Mouse (Mus musculus): ENCODE results near the gene Flii. TPM values are rescaled to one million over a fixed set of nuclear protein-coding genes. Genes with fewer than 3 reads are reported as not detected.
A peak's percentile ranks its signal among the peaks of the same experiment; 100 is the strongest.

Flii gene
- total RNA-seq, 2 experiments from 2014 or later = 128 to 129 TPM

DNA sequence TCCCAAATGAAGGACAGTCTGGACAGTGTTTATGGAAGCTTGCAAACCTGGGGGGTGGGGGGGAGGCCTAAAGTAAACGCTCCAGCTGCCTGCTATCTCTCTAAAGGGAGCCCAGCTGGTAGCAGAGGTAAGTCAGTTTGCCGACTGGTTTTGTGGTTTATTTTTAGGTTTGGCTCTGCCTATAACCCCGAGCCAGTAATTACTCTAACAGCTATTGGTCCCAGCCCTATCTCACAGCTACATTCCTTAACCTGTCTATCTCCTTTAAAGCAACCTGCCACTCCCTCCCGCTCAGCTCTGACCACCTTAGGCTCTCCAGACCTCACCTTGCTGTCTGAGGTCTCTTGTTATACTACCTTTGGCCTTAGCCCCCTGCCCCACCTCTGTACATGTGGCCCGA is 7.8 kb downstream of the Flii start:
- DNase-seq (ENCODE audit: low spot score in 2 of 2) = no peak

DNA sequence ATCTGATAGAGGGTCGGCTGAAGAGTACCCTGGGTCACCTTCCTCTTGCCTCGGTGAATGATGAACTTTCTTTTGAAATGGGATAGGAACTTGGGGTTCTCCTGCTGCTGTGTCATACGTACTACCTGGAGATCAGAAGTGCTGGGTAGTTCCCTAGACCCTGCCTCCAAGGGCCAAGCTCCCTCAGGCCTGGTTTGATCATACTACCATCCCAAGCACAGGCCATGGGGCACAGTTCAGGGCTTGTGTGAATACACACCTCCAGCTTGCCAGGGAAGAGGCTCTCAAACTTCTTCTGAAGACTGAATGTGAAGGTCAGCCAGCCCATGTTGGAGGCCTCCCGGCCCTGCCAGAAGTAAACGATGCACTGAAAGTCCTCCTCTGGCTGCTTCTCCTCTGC is 11.2 kb downstream of the Flii start:
- DNase-seq (ENCODE audit: low spot score in 2 of 2) = no peak

DNA sequence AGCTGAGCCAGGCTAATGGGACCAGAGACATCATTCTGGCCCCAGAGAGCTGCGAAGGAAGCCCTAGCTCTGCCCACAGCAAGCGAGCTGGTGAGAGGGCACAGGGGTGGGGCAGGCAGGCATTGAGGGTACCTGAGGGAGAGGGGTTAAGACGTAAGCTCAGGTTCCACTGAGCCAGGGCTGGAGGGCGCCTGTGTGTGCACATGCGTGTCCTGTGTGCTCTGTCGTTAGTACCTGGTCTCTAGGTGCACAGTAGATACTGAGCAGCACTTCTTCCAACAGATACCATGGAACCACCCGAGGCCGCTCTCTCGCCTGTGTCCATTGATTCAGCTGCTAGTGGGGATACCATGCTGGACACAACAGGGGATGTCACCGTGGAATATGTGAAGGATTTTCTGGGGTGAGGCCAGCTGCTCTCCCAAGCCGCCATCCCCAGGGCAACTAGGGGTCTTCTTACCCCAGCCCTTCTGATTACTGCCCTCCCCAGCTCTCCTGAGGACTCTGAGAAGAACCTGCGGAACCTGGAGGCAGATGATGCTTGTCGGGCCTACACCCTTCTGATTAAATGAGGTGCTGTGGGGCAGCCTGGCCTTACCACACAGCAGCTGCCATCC is 14.3 kb downstream of the Flii start:
- no peak for DNase-seq (ENCODE audit: low spot score in 2 of 2)

DNA sequence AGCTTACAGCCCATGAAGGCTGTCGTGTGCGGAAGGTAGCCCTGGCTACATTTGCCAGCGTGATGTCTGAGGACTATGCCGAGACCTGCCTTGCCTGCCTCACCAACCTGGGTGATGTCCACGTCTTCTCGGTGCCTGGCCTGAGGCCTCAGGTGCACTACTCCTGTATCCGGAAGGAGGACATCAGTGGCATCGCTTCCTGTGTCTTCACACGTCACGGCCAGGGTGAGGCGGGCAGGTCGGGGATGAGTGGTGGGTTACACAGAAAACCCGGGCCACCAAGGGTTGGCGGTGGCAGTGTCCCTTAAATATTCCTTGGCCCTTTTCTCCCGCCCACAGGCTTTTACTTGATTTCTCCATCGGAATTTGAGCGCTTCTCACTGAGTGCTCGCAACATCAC is 15.0 kb downstream of the Flii start:
- no peak for DNase-seq (ENCODE audit: low spot score in 2 of 2)

DNA sequence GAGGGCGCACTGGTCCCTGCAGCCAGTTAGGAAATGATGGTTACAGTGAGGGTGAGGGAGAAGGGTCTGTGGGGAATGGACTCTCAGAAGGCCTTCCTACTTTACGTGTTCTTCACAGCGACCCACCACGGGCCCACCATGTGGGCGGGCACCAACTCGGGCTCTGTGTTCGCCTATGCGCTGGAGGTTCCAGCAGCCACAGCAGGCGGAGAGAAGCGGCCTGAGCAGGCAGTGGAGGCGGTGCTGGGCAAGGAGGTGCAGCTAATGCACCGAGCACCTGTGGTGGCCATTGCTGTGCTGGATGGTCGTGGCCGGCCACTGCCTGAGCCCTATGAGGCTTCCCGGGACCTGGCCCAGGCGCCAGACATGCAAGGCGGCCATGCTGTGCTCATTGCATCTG is 15.8 kb downstream of the Flii start:
- DNase-seq (ENCODE audit: low spot score in 2 of 2) = no peak

DNA sequence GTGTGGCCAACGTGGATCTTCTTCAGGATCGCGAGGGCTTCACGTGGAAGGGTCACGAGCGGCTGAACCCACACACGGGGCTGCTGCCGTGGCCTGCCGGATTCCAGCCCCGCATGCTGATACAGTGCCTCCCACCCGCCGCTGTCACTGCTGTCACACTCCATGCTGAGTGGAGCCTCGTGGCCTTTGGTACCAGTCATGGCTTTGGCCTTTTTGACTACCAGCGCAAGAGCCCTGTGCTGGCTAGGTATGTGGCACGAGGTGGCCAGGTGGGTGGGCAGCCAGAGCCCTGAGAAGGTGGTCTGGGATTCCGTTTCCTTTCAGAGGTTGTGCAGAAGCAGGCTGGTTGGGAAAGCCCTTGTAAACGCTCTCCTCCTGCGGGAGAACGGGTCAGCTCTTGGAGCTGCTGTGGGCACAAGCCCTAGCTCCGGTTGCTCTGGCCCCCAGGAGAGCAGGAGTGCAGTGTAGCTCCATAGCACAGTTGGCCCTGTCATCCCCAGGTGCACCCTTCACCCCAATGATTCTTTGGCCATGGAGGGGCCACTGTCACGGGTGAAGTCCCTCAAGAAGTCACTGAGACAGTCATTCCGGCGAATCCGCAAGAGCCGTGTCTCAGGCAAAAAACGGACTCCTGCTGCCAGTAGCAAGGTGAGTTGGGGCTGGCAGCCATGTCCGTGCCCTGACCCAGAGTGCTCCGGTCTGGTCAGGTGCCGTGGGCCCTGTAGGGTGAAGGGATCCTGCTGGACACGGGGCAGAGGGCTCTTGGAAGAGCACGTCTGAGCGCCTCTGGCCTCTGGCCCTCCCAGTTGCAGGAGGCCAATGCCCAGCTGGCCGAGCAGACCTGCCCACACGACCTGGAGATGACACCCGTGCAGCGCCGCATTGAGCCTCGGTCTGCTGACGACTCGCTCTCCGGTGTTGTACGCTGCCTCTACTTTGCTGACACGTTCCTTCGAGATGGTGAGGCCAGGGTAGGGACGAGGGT is 17.3 kb downstream of the Flii start:
- no peak for DNase-seq (ENCODE audit: low spot score in 2 of 2)

DNA sequence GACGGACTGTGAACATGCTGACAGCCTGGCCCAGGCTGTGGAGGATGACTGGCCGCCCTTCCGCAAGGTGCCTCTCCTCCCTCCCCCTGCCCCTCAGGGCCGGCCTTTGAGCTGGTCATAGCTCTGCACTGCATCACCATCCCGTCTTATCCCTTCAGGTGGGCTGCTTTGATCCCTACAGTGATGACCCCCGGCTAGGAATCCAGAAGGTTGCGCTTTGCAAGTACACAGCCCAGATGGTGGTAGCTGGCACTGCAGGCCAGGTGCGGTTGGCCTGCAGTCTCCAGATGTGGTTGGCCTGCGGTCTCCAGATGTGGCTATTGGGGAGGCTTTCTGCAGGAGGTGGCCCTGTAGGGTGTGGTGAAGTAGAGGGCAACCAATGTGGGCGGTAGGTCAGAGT is 18.4 kb downstream of the Flii start:
- DNase-seq (ENCODE audit: low spot score in 2 of 2) = no peak

DNA sequence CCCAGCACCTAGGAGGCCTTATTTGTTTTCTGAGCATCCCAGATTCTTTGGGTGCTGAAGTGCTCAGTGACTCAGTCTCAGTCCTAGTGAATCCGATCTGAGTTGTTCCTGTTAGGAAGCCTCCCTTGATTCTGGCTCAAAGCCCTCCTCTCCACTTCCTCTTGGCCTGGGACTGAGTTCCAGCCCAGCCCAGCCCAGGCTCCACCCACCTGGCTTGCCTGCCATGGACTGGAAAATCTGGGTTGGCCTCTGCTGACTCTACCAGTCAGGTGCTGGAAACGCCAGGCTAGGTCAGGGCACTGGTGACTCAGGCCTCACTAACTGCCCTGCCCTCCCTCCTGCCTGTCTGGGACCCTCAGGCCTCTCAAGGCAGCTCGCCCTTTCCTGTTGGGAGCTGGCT is 19.4 kb downstream of the Flii start:
- DNase-seq (ENCODE audit: low spot score in 2 of 2) = no peak

DNA sequence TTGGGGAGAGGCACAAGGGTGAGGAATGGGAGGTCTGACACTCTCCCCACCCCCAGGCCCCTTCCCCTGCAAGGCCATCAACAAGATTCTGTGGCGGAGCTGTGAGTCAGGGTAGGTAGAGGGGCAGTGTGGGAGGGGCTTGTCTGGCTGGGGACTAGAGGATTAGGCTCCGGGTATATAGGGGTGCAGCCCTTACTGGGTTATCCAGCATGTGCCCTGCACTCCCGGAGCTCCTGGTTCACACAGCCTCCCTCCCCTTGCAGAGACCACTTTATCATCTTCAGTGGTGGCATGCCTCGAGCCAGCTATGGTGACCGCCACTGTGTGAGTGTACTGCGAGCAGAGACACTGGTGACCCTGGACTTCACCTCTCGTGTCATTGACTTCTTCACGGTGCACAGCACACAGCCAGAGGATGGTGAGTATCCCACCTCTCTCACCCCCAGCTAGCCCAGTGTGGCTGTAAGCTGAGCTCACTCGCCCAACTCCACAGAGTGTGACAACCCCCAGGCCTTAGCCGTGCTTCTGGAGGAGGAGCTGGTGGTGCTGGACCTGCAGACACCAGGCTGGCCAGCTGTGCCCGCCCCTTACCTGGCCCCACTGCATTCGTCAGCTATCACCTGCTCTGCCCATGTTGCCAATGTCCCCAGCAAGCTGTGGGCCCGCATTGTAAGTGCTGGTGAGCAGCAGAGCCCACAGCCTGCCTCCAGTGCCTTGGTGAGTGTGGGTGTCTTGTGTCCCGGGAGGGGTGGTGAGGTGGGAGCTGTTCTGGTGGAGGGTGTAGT is 20.2 kb downstream of the Flii start:
- DNase-seq (ENCODE audit: low spot score in 2 of 2) = no peak

DNA sequence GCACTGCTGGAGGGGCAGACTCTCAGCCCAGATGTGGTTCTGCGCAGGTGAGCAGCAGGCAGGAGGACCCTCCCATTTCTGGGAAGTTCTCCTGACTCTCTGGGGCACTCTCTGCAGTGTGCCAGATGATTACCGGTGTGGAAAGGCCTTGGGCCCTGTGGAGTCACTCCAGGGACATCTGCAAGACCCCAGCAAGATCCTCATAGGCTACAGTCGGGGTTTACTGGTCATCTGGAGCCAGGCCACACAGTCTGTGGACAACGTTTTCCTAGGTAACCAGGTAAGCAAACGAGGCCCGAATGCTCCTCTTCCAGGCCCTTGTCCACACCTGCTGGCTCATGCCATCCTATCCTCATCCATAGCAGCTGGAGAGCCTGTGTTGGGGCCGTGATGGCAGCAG is 21.0 kb downstream of the Flii start:
- no peak for DNase-seq (ENCODE audit: low spot score in 2 of 2)

DNA sequence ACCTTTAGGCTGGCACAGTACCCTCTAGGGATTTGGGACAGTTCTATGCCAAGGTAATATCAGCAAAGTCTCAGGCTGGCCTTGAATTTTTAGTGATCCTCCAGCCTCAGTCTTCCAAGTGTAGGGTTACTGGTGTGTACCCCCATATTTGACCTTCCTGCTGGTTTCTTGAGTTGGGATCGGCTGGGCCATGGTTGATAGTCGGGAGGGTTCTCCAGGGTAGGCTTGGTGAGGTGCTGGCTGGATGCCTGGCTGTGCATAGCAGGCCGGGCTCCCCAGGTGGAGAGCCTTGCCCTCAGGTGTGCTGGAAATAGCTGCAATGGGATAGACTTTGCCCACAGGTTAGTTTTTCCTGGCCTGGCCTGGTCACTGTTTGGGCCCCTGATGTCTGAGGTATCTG is 21.8 kb downstream of the Flii start:
- no peak for DNase-seq (ENCODE audit: low spot score in 2 of 2)

DNA sequence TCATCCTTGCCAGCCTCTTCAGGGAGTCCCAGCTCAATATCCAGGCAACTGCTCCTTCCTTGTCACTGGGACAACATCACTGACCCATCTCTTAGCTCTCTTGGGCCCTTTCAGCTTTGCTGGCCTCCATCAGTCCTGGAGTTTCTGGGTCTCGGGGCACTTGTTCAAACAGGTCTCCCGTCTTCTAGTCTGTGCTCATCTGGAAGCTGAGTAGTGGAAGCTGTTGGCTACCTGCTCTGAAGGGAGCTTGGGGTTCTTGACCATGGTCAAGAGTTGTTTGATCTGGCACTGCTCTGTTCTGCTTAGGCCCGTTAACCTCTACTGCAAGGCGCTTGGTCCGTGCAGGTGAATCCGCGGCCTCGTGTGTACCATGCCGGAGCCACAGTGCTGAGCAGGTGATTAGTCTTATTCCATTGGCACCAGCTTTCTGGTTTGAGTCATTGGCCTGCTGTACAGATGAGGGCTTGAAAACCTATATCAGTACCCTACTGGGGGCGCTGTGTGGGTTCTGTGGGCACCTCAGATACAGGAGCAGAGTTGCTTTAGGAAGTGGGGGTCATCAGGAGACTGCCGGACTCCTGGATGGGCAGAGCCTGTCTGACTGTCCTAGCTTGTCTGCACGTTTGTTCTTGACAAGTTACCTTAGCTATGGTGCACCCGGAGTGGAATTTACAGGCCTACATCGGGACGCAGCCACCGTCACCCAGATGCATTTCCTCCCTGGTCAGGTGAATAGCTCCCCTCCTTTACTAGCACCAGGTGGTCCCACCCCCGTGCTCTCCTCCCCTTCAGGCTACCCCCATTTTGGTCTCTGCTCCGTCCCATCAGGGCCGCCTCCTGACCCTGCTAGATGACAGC is 22.8 kb downstream of the Flii start:
- no peak for DNase-seq (ENCODE audit: low spot score in 2 of 2)

DNA sequence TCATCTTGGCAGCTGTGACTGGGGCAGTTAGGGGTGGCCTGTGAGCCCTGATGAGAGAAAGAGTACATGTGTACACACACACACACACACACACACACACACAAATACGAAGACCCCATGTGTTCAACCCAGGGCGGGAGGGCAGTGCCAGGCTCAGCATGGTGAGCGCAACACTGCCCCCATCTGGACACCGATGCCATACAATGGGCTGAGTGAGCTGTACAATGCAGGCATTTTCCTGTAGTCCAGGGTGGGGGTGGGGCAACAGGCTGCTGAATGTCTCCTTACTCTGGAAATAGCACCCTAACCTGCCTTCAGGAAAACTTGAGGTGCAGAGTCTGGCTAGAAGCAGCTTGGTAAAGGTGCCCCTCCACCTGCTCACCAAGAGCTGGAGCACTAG is 23.9 kb downstream of the Flii start:
- DNase-seq (ENCODE audit: low spot score in 2 of 2) = peak; percentile 41 to 48

DNA sequence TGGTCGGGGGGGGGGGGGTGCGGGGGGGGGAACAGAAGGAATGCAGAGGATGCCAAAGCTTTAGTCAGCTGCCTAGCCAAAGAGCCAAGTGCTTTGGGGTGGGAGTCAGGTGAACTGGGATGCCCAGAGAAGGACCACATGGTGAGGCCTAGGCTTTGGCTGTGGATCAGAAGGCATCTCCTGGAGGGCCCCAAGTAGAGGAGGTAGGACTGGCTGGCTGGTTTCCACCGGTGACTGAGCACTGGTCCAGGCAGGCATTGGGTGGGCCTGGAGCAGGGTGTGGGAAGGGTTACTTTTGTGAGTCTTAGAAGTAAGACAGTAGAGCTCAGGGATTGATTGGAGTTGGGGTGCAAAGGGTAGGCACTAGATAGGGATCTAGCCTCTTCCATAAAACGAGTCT is 25.5 kb downstream of the Flii start:
- no peak for DNase-seq (ENCODE audit: low spot score in 2 of 2)

DNA sequence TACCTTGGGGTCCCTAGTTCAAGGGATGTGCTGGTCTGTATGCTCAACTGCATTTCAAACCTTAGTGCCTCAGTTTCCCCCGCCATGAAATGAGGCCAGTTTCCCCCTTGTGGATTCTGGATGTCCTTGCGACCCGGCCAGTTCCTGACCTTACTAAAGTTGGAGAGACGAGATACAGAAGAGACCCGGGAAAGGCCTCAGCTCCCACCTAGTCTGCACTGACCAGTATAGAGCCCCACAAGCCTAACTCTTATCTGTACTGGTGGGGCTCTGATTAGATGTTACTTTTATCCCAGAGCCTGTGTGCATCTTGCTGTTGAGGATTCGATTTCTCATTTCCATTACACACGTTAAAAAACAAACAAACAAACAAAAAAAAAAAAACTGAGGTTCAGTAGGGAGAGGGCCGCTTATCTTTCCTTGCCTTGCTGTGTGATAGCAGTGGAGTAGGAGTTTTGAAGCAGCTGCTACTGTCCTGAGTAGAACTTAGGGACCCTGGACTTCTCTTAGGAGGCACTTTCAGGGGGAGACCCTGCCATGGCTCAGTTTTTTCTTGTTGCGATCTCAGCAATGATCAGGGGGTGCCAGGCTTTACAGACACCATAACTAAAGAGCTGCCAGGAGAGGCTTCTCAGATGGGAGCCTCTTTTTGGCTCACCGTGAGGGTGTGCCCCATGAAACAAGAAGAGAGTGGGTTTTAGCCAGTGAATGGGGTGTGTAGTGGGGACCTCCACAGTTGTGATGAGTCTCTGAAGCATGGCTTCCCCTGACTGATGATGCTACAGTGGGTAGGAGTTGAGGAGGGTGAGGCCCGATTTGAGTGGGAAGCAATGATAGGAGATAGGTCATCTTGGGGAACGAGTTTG is 26.5 kb downstream of the Flii start:
- no peak for DNase-seq (ENCODE audit: low spot score in 2 of 2)

DNA sequence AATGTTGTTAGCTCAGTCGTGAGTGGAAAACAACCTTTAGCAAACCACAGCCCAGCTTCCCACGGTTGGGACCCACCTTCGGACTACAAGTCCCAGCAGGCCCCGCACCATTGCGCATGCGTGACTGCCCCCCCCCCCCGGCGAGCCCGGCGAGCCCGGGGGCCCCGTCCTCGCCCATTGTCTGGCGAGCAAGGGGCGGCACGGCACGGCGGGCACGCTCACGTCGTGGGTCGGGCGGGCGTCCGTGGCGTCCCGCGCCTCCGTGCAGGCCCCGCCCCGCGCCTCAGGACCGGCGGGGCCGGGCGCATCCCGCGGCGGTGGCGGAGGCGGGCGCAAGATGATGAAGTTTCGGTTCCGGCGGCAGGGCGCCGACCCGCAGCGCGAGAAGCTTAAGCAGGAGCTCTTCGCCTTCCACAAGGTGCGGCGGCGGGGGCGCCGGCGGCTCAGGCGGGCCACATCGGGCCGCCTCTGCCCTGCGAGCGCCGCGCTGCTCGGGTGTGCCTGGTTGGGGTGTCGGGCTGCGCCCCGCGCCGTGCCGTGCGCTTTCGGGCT is 27.5 kb downstream of the Flii start, which contains the start of gene Llgl1:
Gene Llgl1, plus strand, starts transcription at position 200 of the 552 bp plus-strand sequence.
- DNase-seq (ENCODE audit: low spot score in 2 of 2) = peak; percentile 74 to 82

DNA sequence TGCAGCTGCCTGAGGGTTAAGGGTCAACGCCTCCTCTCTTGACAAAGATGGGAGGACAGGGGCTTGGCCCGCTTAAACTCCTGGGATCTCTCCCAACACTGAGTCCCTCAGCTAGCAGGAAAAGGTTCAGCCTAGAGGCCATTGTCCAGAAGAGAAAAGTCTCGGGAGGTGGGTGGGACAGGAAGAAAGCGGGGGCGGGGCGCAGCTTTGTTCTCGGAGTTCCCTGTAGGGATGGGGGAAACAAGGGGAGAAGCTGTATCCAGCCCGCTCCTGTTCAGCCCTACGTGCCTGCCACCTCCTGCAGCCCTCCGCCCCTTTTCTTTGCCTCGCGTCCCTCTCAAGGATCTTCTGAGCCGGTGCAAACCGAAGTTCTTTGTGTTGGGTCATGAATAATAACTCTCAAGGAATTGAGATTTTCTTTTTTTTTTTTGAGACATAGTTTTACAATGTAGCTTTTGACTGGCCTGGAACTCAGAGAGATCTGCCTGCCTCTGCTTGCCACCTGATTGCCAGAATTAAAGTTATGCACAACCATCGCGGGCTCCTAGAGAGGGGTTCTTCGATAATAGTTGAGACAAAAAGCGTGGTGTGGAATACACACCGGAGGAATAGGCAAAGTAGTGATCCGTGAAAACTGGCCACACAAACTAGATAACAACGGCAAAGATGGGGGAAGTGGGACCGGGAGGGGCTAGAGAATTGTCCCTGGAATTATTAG is 28.1 kb downstream of the Flii start:
- peak; percentile 37 to 40 for DNase-seq (ENCODE audit: low spot score in 2 of 2)

DNA sequence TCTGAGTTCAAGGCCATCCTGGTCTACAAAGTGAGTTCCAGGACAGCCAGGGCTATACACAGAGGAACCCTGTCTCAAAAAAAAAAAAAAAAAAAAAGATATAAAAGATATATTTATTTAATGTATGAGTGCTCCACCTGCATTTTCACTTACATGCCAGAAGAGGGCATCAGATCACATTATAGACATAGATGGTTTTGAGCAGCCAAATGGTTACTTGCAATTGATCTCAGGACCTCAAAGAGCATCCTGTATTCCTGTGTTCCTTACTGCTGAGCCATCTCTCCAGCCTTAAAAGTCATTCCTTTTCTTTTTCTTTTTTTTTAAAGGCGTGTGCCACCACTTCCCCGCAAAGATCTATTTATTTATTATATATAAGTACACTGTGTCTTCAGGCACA is 29.5 kb downstream of the Flii start:
- DNase-seq (ENCODE audit: low spot score in 2 of 2) = no peak

DNA sequence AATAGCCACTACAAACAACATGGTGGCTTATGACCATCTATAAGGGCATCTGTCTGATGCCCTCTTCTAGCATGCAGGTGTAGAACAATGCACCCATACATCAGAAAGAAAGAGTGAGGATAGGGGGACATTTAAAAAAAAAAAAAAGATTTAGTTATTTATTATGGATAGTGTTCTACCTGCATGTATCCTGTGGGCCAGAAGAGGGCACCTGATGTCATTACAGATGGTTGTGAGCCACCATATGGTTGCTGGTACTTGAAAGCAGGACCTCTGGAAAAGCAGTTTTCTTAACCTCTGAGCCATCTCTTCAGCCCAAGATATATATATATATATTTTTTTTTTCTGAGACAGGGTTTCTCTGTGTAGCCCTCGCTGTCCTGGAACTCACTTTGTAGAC is 30.9 kb downstream of the Flii start:
- DNase-seq (ENCODE audit: low spot score in 2 of 2) = no peak
